Mouse (Mus musculus): ENCODE data around the gene Ccdc167. TPM values are rescaled to one million over a fixed set of nuclear protein-coding genes. Genes with fewer than 3 reads are reported as not detected.
A peak's percentile ranks its signal among the peaks of the same experiment; 100 is the strongest.

The Ccdc167 gene
- polyA plus RNA-seq, 1 experiment from 2014 or later = 17.0 TPM

DNA sequence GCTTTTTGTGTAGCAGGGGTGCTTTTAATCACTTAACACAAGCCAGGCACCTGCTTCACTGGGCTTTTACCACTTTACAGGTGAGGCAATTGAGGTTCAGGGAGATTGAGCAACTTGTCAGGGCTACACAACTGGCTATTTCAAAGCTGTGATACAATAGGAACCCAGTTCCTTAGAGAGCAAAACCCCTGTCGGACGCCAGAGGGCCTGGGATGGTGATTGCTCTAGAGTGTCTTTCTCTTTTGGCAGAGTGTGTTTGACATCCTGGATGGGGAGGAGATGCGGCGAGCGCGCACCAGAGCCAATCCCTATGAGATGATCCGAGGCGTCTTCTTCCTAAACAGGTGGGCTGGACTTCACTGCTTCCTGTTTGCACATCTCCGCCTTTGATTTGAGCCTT is 35.2 kb downstream of the Ccdc167 start:
- H3K9ac ChIP-seq (ENCODE audit: low read length) = no peak overlapping the region
- H3K27me3 ChIP-seq (ENCODE audit: control insufficient read depth, insufficient read depth, low read length) = no peaks in the 10 kb centered on the region
- no peak overlapping the region for H3K4me2 ChIP-seq
- DNase-seq (ENCODE audit: low spot score, missing footprints) (no peak), ATAC-seq (ENCODE audit: low FRiP score) (no peak)
- peaks cover 12% of the 10 kb centered on the region; the same call in 1 of the 2 replicates for H3K36me3 ChIP-seq (ENCODE audit: control insufficient read depth, insufficient read depth, low read length)
- H3K4me1 ChIP-seq (ENCODE audit: control insufficient read depth, insufficient read depth, low read length) = no peaks in the 10 kb centered on the region
- 95% methylated on average over 9 of the region's 9 CpGs for WGBS
- no peak overlapping the region for H3K27ac ChIP-seq (ENCODE audit: low read depth, low read length)
- H3K4me3 ChIP-seq (ENCODE audit: low read depth, low read length) = no peak overlapping the region
- no peaks in the 10 kb centered on the region for H3K9me3 ChIP-seq (ENCODE audit: control insufficient read depth, low read length)

- no peaks in the 10 kb centered on the region for H3K4me1 ChIP-seq (ENCODE audit: control insufficient read depth, insufficient read depth, low read length)
- 94% methylated on average over 2 of the region's 2 CpGs for WGBS
- no peak overlapping the region for H3K27ac ChIP-seq (ENCODE audit: low read depth, low read length)
These were observed 35.9 kb downstream of the Ccdc167 start for GRCm38 (mm10) chr17:29680921-29681320.

DNA sequence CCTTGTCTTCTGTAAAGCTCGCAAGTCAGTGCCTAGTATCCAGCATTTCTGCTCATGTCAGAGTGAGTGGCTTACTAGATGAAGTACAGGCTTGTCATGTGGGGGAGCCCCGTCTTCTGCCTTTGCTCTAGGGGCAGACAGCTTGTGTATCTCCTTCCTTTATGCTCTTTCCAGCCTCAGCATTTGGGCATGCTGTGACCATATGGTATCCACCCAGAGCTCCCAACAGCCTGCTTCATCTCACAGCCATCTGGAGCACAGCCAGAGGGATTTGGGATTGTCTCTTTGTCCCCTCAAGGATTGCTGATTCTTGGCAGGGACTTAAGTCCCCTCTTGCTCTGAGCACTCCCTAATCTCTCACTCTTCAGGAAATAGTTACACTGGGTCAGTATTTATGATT is 36.7 kb downstream of the Ccdc167 start:
- peaks cover 16% of the 10 kb centered on the region; the same call in 1 of the 2 replicates for H3K36me3 ChIP-seq (ENCODE audit: control insufficient read depth, insufficient read depth, low read length)

More at GRCm38 (mm10) chr17:29680921-29681320, 35.9 kb downstream of the Ccdc167 start:
- ATAC-seq (ENCODE audit: low FRiP score) = no peak
- no peak overlapping the region for H3K4me2 ChIP-seq
- no peak overlapping the region for H3K9ac ChIP-seq (ENCODE audit: low read length)
- peaks cover 18% of the 10 kb centered on the region; the same call in 1 of the 2 replicates for H3K36me3 ChIP-seq (ENCODE audit: control insufficient read depth, insufficient read depth, low read length)
- H3K27me3 ChIP-seq (ENCODE audit: control insufficient read depth, insufficient read depth, low read length) = no peaks in the 10 kb centered on the region
- H3K4me3 ChIP-seq (ENCODE audit: low read depth, low read length) = no peak overlapping the region
- no peaks in the 10 kb centered on the region for H3K9me3 ChIP-seq (ENCODE audit: control insufficient read depth, low read length)
- DNase-seq (ENCODE audit: low spot score, missing footprints) = no peak

DNA sequence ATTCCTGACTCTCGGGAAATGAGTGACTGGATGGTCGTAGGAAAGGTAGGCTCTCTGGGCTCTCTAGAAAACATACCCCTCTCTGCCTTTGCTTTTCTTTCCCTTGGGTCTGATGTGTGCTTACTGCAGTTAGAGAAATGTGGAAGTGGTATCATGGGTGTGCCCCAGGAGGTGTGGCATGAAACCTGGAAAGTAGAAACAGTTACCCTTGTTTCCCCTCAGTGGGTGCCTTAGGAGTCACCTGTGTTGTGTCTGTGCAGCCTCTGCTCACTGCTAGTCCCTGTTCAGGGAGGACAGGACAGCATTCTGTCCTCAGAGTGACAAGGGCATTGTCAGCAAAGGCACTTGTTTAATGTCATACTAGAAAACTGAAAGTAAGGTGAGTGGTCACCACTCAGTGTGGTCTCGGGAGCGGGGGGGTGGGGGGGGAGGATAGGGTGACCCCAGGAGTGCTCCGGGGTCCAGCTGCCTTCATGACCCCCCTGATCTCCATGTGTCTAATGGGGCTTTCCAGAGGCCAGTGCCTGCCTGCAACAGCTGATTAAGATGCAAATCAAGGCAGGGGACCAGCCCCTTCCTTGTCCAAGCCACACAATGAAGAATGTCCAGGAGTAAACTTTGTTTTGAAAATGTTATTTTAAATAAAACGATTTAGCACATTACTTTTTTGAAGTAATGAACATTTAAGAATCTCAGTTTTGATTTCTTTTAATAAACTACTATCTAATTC is 37.6 kb downstream of the Ccdc167 start:
- Histone ChIP-seq H3K27ac (ENCODE audit: low read depth, low read length) (no peak overlapping the region), H3K36me3 (ENCODE audit: control insufficient read depth, insufficient read depth, low read length) (peaks cover 18% of the 10 kb centered on the region), H3K4me3 (ENCODE audit: low read depth, low read length) (no peak overlapping the region), H3K9me3 (ENCODE audit: control insufficient read depth, low read length) (no peaks in the 10 kb centered on the region), H3K27me3 (ENCODE audit: control insufficient read depth, insufficient read depth, low read length) (no peaks in the 10 kb centered on the region), H3K4me1 (ENCODE audit: control insufficient read depth, insufficient read depth, low read length) (no peaks in the 10 kb centered on the region), H3K9ac (ENCODE audit: low read length) (no peak overlapping the region), H3K4me2 (no peak overlapping the region)
- ATAC-seq (ENCODE audit: low FRiP score) (no peak), DNase-seq (ENCODE audit: low spot score, missing footprints) (no peak)
- WGBS = 80% methylated on average over 6 of the region's 6 CpGs

More for the DNA sequence above, 36.7 kb downstream of the Ccdc167 start:
- 86% methylated on average over 2 of the region's 2 CpGs for WGBS
- ATAC-seq (ENCODE audit: low FRiP score) (no peak), DNase-seq (ENCODE audit: low spot score, missing footprints) (no peak)
- Histone ChIP-seq H3K27ac (ENCODE audit: low read depth, low read length) (peak overlapping the region; percentile 57; the same call in 1 of the 2 replicates), H3K4me1 (ENCODE audit: control insufficient read depth, insufficient read depth, low read length) (no peaks in the 10 kb centered on the region), H3K9ac (ENCODE audit: low read length) (no peak overlapping the region), H3K4me3 (ENCODE audit: low read depth, low read length) (no peak overlapping the region), H3K27me3 (ENCODE audit: control insufficient read depth, insufficient read depth, low read length) (no peaks in the 10 kb centered on the region), H3K9me3 (ENCODE audit: control insufficient read depth, low read length) (no peaks in the 10 kb centered on the region), H3K4me2 (no peak overlapping the region)

- no peak overlapping the region for H3K4me2 ChIP-seq
- no peak overlapping the region for H3K4me3 ChIP-seq (ENCODE audit: low read depth, low read length)
- H3K36me3 ChIP-seq (ENCODE audit: control insufficient read depth, insufficient read depth, low read length) = peaks cover 22% of the 10 kb centered on the region
- H3K27ac ChIP-seq (ENCODE audit: low read depth, low read length) = no peak overlapping the region
- ATAC-seq (ENCODE audit: low FRiP score) = no peak
- H3K4me1 ChIP-seq (ENCODE audit: control insufficient read depth, insufficient read depth, low read length) = no peaks in the 10 kb centered on the region
- 86% methylated on average over 8 of the region's 8 CpGs for WGBS
- DNase-seq (ENCODE audit: low spot score, missing footprints) = no peak
- H3K27me3 ChIP-seq (ENCODE audit: control insufficient read depth, insufficient read depth, low read length) = no peaks in the 10 kb centered on the region
- no peaks in the 10 kb centered on the region for H3K9me3 ChIP-seq (ENCODE audit: control insufficient read depth, low read length)
- H3K9ac ChIP-seq (ENCODE audit: low read length) = no peak overlapping the region
These were observed 38.3 kb downstream of the Ccdc167 start for GRCm38 (mm10) chr17:29678526-29678925.

GRCm38 (mm10) chr17:29673325-29673724 is 43.5 kb downstream of the Ccdc167 start:
- no peak overlapping the region for H3K9ac ChIP-seq (ENCODE audit: low read length)
- H3K4me3 ChIP-seq (ENCODE audit: low read depth, low read length) = no peak overlapping the region
- H3K36me3 ChIP-seq (ENCODE audit: control insufficient read depth, insufficient read depth, low read length) = peaks cover 16% of the 10 kb centered on the region
- DNase-seq (ENCODE audit: low spot score, missing footprints) (no peak), ATAC-seq (ENCODE audit: low FRiP score) (no peak)
- 0 out of 2 replicates have a peak, but pooled peaks cover under 1% of the 10 kb centered on the region for H3K4me1 ChIP-seq (ENCODE audit: control insufficient read depth, insufficient read depth, low read length)
- no peak overlapping the region for H3K27ac ChIP-seq (ENCODE audit: low read depth, low read length)
- no peak overlapping the region for H3K4me2 ChIP-seq
- H3K9me3 ChIP-seq (ENCODE audit: control insufficient read depth, low read length) = no peaks in the 10 kb centered on the region
- no peaks in the 10 kb centered on the region for H3K27me3 ChIP-seq (ENCODE audit: control insufficient read depth, insufficient read depth, low read length)
- WGBS = 95% methylated on average over 4 of the region's 4 CpGs

DNA sequence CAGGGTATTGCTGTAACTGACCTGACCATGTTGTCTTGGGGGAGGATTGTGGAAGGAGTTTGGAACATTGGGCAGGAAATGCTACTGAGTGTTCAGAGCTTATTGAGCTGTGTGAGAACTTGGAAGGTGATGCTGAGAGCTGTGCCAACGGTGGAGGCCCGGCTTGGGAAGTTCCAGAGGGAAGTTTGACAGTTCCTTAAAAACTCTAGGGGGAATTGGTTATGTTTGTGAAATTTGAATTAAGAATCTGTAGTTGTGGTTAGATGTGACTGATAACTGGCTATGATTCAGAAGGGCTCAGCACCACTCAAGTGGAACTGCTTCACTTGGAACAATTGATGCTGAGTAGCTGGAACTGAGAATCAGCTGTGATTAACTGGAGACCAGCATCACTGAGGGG is 45.8 kb downstream of the Ccdc167 start:
- Histone ChIP-seq H3K4me3 (ENCODE audit: low read depth, low read length) (no peak overlapping the region), H3K9me3 (ENCODE audit: control insufficient read depth, low read length) (no peaks in the 10 kb centered on the region), H3K4me2 (no peak overlapping the region), H3K4me1 (ENCODE audit: control insufficient read depth, insufficient read depth, low read length) (0 out of 2 replicates have a peak, but pooled peaks cover 2% of the 10 kb centered on the region), H3K27ac (ENCODE audit: low read depth, low read length) (no peak overlapping the region), H3K36me3 (ENCODE audit: control insufficient read depth, insufficient read depth, low read length) (peaks cover 8% of the 10 kb centered on the region), H3K9ac (ENCODE audit: low read length) (no peak overlapping the region), H3K27me3 (ENCODE audit: control insufficient read depth, insufficient read depth, low read length) (no peaks in the 10 kb centered on the region)
- DNase-seq (ENCODE audit: low spot score, missing footprints) (no peak), ATAC-seq (ENCODE audit: low FRiP score) (no peak)
- 97% methylated on average over 2 of the region's 2 CpGs for WGBS

- H3K9ac ChIP-seq (ENCODE audit: low read length) = no peak overlapping the region
- H3K9me3 ChIP-seq (ENCODE audit: control insufficient read depth, low read length) = no peaks in the 10 kb centered on the region
- no peak overlapping the region for H3K4me3 ChIP-seq (ENCODE audit: low read depth, low read length)
- no peaks in the 10 kb centered on the region for H3K27me3 ChIP-seq (ENCODE audit: control insufficient read depth, insufficient read depth, low read length)
- DNase-seq (ENCODE audit: low spot score, missing footprints) = no peak
- no peak overlapping the region for H3K4me2 ChIP-seq
- no peak overlapping the region for H3K27ac ChIP-seq (ENCODE audit: low read depth, low read length)
- 0 out of 2 replicates have a peak, but pooled peaks cover 2% of the 10 kb centered on the region for H3K4me1 ChIP-seq (ENCODE audit: control insufficient read depth, insufficient read depth, low read length)
- H3K36me3 ChIP-seq (ENCODE audit: control insufficient read depth, insufficient read depth, low read length) = peaks cover 7% of the 10 kb centered on the region
- ATAC-seq (ENCODE audit: low FRiP score) = no peak
These were observed 46.9 kb downstream of the Ccdc167 start for GRCm38 (mm10) chr17:29669936-29670335.

DNA sequence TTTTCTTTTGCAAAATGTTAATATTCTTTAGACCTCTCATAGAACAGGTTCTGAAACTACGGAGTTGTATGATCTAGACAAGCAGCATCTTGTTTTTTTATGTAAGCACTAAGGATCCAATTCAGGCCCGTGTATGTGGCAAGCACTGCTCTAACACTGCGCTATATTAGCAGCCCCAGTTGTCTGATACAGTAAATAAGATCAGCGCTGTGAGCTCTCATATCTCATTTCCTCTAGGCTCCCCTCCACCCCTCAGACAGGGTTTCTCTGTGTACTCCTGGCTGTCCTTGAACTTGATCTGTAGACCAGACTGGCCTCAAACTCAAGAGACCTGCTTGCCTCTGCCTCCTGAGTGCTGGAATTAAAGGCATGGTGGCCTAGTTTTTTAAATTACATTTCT is 47.8 kb downstream of the Ccdc167 start:
- H3K27ac ChIP-seq (ENCODE audit: low read depth, low read length) = no peak overlapping the region
- no peaks in the 10 kb centered on the region for H3K9me3 ChIP-seq (ENCODE audit: control insufficient read depth, low read length)
- H3K27me3 ChIP-seq (ENCODE audit: control insufficient read depth, insufficient read depth, low read length) = no peaks in the 10 kb centered on the region
- H3K9ac ChIP-seq (ENCODE audit: low read length) = no peak overlapping the region
- ATAC-seq (ENCODE audit: low FRiP score) = no peak
- 0 out of 2 replicates have a peak, but pooled peaks cover 2% of the 10 kb centered on the region for H3K4me1 ChIP-seq (ENCODE audit: control insufficient read depth, insufficient read depth, low read length)
- DNase-seq (ENCODE audit: low spot score, missing footprints) = no peak
- peaks cover 9% of the 10 kb centered on the region; the same call in 1 of the 2 replicates for H3K36me3 ChIP-seq (ENCODE audit: control insufficient read depth, insufficient read depth, low read length)
- H3K4me2 ChIP-seq = no peak overlapping the region
- no peak overlapping the region for H3K4me3 ChIP-seq (ENCODE audit: low read depth, low read length)
- 97% methylated on average over 4 of the region's 4 CpGs for WGBS

All from midbrain, embryonic 11.5 days (tissue).